Comparison of ENCODE assay signal across 26 mouse cellular contexts in genomic region chr7:139559659-139560058, GRCm38 (mm10). TPM values are rescaled to one million over a fixed set of nuclear protein-coding genes. Genes with fewer than 3 reads are reported as not detected.
DNase-seq lines count a peak whose midpoint lies in the region; ATAC-seq lines count a peak whose summit lies in the region.
"Had no signal": no experiment of that assay in that cellular context is flagged by ENCODE, and none has a peak within 500 bp of the region (broad histone marks: within the 10 kb centered on the region; RNA-seq: fewer than 3 reads in every experiment).

No protein-coding gene starts in this region.

- ATAC-seq in activated CD4-positive, CD25-positive, alpha-beta regulatory T cell, adult 4 months = no peak
- ATAC-seq: forebrain, embryonic 15.5 days; inflammation-experienced regulatory T-cells, adult 6 months; liver, postnatal 0 days had no signal

- DNase-seq in 416B (ENCODE audit: low read depth) = peak; percentile 7
- peak; percentile 14 for DNase-seq in NIH3T3 (ENCODE audit: low read depth)
- DNase-seq in kidney, adult 9 months = peak; percentile 27
- DNase-seq in kidney, postnatal 14 days = peak; percentile 33
- DNase-seq in gastrocnemius, postnatal 25 days = no peak
- no peak for DNase-seq in layer of hippocampus, postnatal 14 days (ENCODE audit: low spot score in 2 of 2)
- DNase-seq: adrenal gland, adult 8-10 months; cerebellum, adult 9-10 months; embryo, embryonic 11 days; heart, adult 2 months; layer of hippocampus, adult 9-11 months; liver, postnatal 0 days; lung, postnatal 36 days; right cerebral cortex, adult 18-20 months; thymus, adult 18-20 months; thymus, postnatal 25 days had no signal

RNA-seq across cellular contexts. Expression of gene Nkx6-2, which starts 22.9 kb away (rescaled TPM):
- not detected for total RNA-seq in gastrocnemius, postnatal 25 days (2021)
- polyA plus RNA-seq in activated CD4-positive, CD25-positive, alpha-beta regulatory T cell, adult 4 months (2017; shearing (Covaris generic)) = not detected
- total RNA-seq in layer of hippocampus, postnatal 14 days (2021) = 1 to 10 TPM; 4.9 to 6.1 TPM
- total RNA-seq: G1E; gastrocnemius, adult 18-20 months; hematopoietic stem cell, adult 5-6 weeks had no signal
- polyA plus RNA-seq: G1E; heart, embryonic 12.5 days; inflammation-experienced regulatory T-cells, adult 6 months; large intestine, adult 2 months; limb, embryonic 12.5 days; liver, postnatal 0 days; myocyte had no signal

Comparison
In these comparisons a context has a peak if more than half of its experiments do, and no peak if none do; other contexts are left out.
1. DNase-seq: peak in 416B (single experiment), NIH3T3 (single experiment), kidney, adult 9 months (single experiment) and kidney, postnatal 14 days (single experiment); none in gastrocnemius, postnatal 25 days (single experiment) and layer of hippocampus, postnatal 14 days (0 of 2).
2. RNA of gene Nkx6-2, which starts 22.9 kb away (total RNA-seq): 4.9 to 6.1 TPM in layer of hippocampus, postnatal 14 days; not detected in gastrocnemius, postnatal 25 days; every median in the first group is over 4 times any median in the second.